Mouse (Mus musculus): ENCODE results near the gene AU040320.

DNA sequence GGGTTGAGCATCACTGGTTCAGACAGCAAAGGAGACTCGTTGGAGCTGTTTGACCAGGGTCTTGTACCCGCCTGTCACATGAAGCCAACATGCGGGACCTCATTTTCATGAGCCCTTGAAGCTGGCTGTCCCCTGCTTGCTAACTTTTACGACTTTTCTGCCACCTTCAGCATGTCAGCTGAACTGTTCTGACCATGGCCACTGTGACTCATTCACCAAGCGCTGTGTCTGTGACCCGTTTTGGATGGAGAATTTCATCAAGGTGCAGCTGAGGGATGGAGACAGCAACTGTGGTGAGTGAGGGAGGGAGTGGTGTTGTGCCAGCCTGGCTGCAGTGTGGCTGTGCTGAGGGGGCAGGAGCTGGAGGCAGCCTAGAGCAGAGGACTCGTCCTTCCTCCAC lies 93.6 kb downstream of the AU040320 start:
- no peak for TF ChIP-seq CTCF (conservative IDR thresholded peaks at IDR 0.05 in 1 of 2, IDR thresholded peaks at IDR 0.05 in 1 of 2; ENCODE audit: low read depth in 2 of 2, low read length in 2 of 2)
- no peak for TF ChIP-seq MAZ (IDR thresholded peaks at IDR 0.05; ENCODE audit: low read depth, low read length)
- no peak for TF ChIP-seq POLR2A (IDR thresholded peaks at IDR 0.05; ENCODE audit: low read depth, low read length)
- no peak for TF ChIP-seq TBP (conservative IDR thresholded peaks at IDR 0.05; ENCODE audit: low read depth, low read length)
- no peak for TF ChIP-seq KAT2A (IDR thresholded peaks at IDR 0.05; ENCODE audit: insufficient replicate concordance, low read length)
